Mouse (Mus musculus): Measurements from ENCODE around the gene Kcnh2.

DNA sequence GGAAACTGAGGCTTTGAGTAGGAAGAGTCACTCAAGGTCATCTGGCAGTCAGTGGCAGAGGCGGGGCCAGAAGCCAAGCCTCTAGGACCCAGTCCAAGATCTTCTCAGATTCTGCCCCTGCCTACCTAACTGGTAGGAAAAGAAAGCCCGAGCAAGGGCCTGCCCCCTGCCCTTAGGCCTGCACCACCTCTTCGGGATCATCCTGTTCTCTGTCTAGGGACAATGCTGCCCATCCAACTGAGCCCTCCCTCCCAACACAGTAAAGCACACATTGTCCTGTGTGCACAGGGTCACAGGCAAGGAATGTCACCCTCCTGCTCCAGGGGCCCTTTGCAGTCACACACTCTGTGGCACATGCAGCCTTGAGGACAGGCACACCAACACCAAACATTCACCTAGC, 1.3 kb downstream of the Kcnh2 start:
- TF ChIP-seq CTCF (IDR thresholded peaks at IDR 0.05; ENCODE audit: extremely low read depth, insufficient read depth, insufficient read length, insufficient replicate concordance) (no peak), POLR2A (IDR thresholded peaks at IDR 0.05; ENCODE audit: low read depth, low read length) (no peak)

All from spleen, adult 2 months (tissue).